Mouse (Mus musculus) hindbrain, embryonic 13.5 days (tissue): Measurements from ENCODE around the gene Heg1. TPM values are rescaled to one million over a fixed set of nuclear protein-coding genes. Genes with fewer than 3 reads are reported as not detected.

Source experiments
- ATAC-seq: fragments of 200-750 bp; cut with Nextera tagmentation; 2 replicates; pipeline ENCODE4 v1.8.0; 2017; ENCODE audit warnings: moderate TSS enrichment; ENCODE audit not compliant: low FRiP score
- H3K27ac ChIP-seq: fragments of 300-500 bp; sonication (generic); 2 replicates; pipeline ENCODE4 v1.5.1; 2015; ENCODE audit warnings: inconsistent platforms, mild to moderate bottlenecking, moderate library complexity
- H3K27me3 ChIP-seq: fragments of 300-500 bp; sonication (generic); 2 replicates; pipeline ENCODE4 v1.6.1; 2015; ENCODE audit warnings: mild to moderate bottlenecking, inconsistent platforms
- H3K36me3 ChIP-seq: fragments of 300-500 bp; sonication (generic); 2 replicates; pipeline ENCODE4 v1.6.1; 2015; ENCODE audit warnings: mild to moderate bottlenecking, inconsistent platforms
- H3K4me1 ChIP-seq: fragments of 300-500 bp; sonication (generic); replicated peaks from 2 replicates; pipeline ENCODE4 v1.6.1; 2015; ENCODE audit warnings: inconsistent platforms
- H3K4me2 ChIP-seq: fragments of 300-500 bp; sonication (generic); 2 replicates; pipeline ENCODE4 v1.6.1; 2015; ENCODE audit warnings: inconsistent platforms, mild to moderate bottlenecking, moderate library complexity
- H3K4me3 ChIP-seq: fragments of 300-500 bp; sonication (generic); 2 replicates; pipeline ENCODE4 v1.5.1; 2015; ENCODE audit warnings: mild to moderate bottlenecking, inconsistent platforms
- H3K9ac ChIP-seq: fragments of 300-500 bp; sonication (generic); 2 replicates; pipeline ENCODE4 v1.6.1; 2015; ENCODE audit warnings: mild to moderate bottlenecking, inconsistent platforms
- H3K9me3 ChIP-seq: fragments of 300-500 bp; sonication (generic); 2 replicates; pipeline ENCODE4 v1.6.1; 2016; ENCODE audit warnings: inconsistent platforms
- WGBS: fragments of 180-500 bp; shearing (Covaris S2); methylation state at CpG from one replicate; pipeline ENCODE4 v1.1.7; 2015; 5-methylcytosine and 5-hydroxymethylcytosine counted together
- polyA plus RNA-seq: library from polyadenylated mRNA; unstranded; fragments of >200 nt; fragmentation: Nextera tagmentation; extraction: Ambion mirVana; gene quantifications from 2 replicates; pipeline ENCODE4 v1.2.1, GENCODE M21; 2015

The Heg1 gene
- polyA plus RNA-seq, 1 experiment from 2014 or later = 10.2 TPM

DNA sequence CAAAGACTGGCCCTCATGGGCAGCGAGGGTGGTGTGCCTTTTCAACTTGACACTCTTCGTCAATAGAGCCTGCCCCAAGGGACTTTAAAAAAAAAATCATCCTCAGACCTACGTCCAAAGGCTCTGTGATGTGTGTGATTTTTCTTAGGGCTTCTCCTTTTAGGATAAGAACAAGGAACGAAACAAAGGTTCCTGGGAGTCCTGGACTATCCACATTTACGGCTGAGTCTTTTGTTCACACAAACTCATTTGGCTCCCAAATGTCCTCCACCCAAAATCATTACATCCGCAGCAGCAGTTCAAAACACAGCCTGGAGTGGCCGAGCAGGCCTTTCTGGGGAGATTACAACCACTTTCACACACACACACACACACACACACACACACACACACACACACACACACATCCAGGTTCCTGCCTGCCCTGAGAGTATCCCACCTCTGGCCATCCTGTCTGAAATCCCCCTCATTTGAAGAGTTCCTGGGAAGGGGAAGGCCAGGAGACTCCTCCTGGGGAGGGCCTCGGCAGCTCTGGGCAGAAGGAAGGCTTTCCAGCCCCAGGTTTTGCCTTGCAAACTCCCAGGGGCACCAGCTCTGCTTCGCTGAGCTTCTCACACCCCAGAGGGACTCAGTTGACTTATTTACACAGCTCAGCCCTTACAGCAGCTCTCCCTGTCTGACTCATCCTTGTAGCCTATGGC, 13.6 kb downstream of the Heg1 start:
- no peak for ATAC-seq
- H3K4me1 ChIP-seq = peaks cover 54% of the 10 kb centered on the region
- WGBS = 35% methylated on average over 9 of the region's 9 CpGs

GRCm38 (mm10) chr16:33698277-33698790, 14.2 kb downstream of the Heg1 start:
- WGBS = 74% methylated on average over 12 of the region's 12 CpGs
- Histone ChIP-seq H3K4me2 (no peak overlapping the region), H3K4me3 (no peak overlapping the region), H3K27me3 (no peaks in the 10 kb centered on the region), H3K9ac (no peak overlapping the region), H3K36me3 (no peaks in the 10 kb centered on the region), H3K9me3 (no peaks in the 10 kb centered on the region), H3K4me1 (peaks cover 48% of the 10 kb centered on the region), H3K27ac (peak overlapping the region; percentile 49)
- ATAC-seq = no peak

More for the DNA sequence above, 13.6 kb downstream of the Heg1 start:
- no peak overlapping the region for H3K4me2 ChIP-seq
- no peaks in the 10 kb centered on the region for H3K9me3 ChIP-seq
- H3K27ac ChIP-seq = peak overlapping the region; percentile 49
- H3K4me3 ChIP-seq = no peak overlapping the region
- no peaks in the 10 kb centered on the region for H3K36me3 ChIP-seq
- 0 out of 2 replicates have a peak overlapping the region, but pooled peaks have one; percentile 7 for H3K9ac ChIP-seq
- H3K27me3 ChIP-seq = no peaks in the 10 kb centered on the region

DNA sequence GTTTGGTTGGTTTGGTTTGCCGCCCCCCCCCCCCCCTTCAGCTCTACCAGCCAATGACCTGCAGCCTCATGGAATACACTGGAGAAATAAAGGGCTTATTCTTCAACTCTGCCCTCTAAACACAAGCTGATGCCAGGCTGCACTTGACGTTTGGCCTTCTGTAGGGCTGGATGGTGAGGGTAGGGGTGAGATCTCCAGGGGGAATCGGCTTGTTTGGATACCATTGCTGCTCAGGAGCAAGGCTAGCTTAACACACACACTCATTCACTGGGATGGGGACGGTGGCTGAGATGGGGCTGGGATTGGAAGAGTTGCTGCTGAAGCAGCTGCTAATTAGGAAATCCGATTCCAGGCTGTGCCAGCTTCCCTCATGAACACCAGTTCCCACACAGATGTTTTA, 16.4 kb downstream of the Heg1 start:
- Histone ChIP-seq H3K9ac (no peak overlapping the region), H3K4me3 (no peak overlapping the region), H3K9me3 (no peaks in the 10 kb centered on the region), H3K36me3 (no peaks in the 10 kb centered on the region), H3K27ac (no peak overlapping the region; the same call in 1 of the 2 replicates), H3K27me3 (no peaks in the 10 kb centered on the region), H3K4me1 (peaks cover 56% of the 10 kb centered on the region), H3K4me2 (no peak overlapping the region)
- WGBS = 71% methylated on average over 5 of the region's 5 CpGs
- no peak for ATAC-seq

- Histone ChIP-seq H3K9me3 (no peaks in the 10 kb centered on the region), H3K4me2 (no peak overlapping the region), H3K4me1 (peaks cover 44% of the 10 kb centered on the region), H3K9ac (no peak overlapping the region), H3K4me3 (no peak overlapping the region), H3K36me3 (no peaks in the 10 kb centered on the region), H3K27ac (no peak overlapping the region), H3K27me3 (no peaks in the 10 kb centered on the region)
- WGBS = 91% methylated on average over 4 of the region's 4 CpGs
- ATAC-seq = no peak
These were observed 17.7 kb downstream of the Heg1 start for GRCm38 (mm10) chr16:33701872-33702271.

DNA sequence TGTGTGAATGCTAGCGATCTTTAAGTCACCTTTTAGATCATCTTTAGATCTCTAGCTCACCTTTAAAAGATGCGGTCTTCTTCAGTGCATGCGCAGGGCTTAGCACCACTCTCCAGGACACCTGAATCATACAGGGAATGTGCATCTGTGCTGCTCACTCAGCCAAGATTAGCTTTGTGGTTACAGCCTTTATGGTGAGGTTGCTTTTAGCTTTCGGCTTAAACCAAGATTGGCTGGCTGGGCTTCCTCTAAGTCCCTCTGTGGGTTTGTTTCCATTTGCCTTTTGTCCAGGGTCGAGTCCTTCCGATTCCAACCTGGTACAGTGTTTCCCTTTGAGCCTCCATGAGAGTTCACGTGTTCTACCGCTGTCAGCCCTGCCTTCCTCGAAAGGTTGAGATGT, 20.1 kb downstream of the Heg1 start:
- no peaks in the 10 kb centered on the region for H3K36me3 ChIP-seq
- H3K9ac ChIP-seq = no peak overlapping the region
- H3K4me1 ChIP-seq = peaks cover 31% of the 10 kb centered on the region
- ATAC-seq = no peak
- H3K4me3 ChIP-seq = no peak overlapping the region
- H3K4me2 ChIP-seq = no peak overlapping the region
- WGBS = 84% methylated on average over 9 of the region's 9 CpGs
- no peaks in the 10 kb centered on the region for H3K27me3 ChIP-seq
- no peak overlapping the region for H3K27ac ChIP-seq
- no peaks in the 10 kb centered on the region for H3K9me3 ChIP-seq

- Histone ChIP-seq H3K4me3 (no peak overlapping the region), H3K36me3 (no peaks in the 10 kb centered on the region), H3K4me2 (no peak overlapping the region), H3K9me3 (no peaks in the 10 kb centered on the region), H3K27ac (no peak overlapping the region), H3K9ac (no peak overlapping the region), H3K27me3 (no peaks in the 10 kb centered on the region), H3K4me1 (peaks cover 26% of the 10 kb centered on the region)
- 35% methylated on average over 6 of the region's 6 CpGs for WGBS
- ATAC-seq = no peak
These were observed 21.1 kb downstream of the Heg1 start for GRCm38 (mm10) chr16:33705258-33705657.

GRCm38 (mm10) chr16:33706111-33706890, 22.1 kb downstream of the Heg1 start:
- Histone ChIP-seq H3K27me3 (no peaks in the 10 kb centered on the region), H3K36me3 (no peaks in the 10 kb centered on the region), H3K4me3 (no peak overlapping the region), H3K4me1 (peaks cover 16% of the 10 kb centered on the region), H3K9me3 (no peaks in the 10 kb centered on the region), H3K27ac (no peak overlapping the region), H3K9ac (no peak overlapping the region), H3K4me2 (no peak overlapping the region)
- 94% methylated on average over 14 of the region's 14 CpGs for WGBS
- ATAC-seq = no peak

DNA sequence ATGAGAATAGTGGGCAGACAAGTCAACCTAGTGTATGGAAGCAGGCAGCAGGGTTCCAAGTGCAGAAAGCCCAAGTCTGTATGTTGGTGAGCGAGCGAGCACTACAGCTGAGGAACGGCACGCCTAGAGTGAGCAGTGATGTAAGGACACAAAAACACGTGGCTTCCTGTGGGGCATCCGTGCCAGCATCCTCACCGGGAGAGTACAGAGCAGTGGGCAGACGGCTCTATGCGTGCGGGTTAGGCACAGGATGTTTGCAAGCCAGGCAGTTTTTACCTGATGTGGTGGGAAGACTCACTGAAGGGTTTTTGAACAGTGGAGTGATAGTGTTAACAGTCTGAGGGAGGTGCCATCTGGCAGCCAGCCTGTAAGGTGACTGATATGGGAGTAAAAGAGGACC, 23.9 kb downstream of the Heg1 start:
- Histone ChIP-seq H3K4me2 (no peak overlapping the region), H3K4me3 (no peak overlapping the region), H3K9me3 (no peaks in the 10 kb centered on the region), H3K27me3 (no peaks in the 10 kb centered on the region), H3K27ac (no peak overlapping the region), H3K36me3 (peaks cover 5% of the 10 kb centered on the region; the same call in 1 of the 2 replicates), H3K9ac (no peak overlapping the region), H3K4me1 (peaks cover 15% of the 10 kb centered on the region)
- WGBS = 93% methylated on average over 10 of the region's 10 CpGs
- no peak for ATAC-seq

DNA sequence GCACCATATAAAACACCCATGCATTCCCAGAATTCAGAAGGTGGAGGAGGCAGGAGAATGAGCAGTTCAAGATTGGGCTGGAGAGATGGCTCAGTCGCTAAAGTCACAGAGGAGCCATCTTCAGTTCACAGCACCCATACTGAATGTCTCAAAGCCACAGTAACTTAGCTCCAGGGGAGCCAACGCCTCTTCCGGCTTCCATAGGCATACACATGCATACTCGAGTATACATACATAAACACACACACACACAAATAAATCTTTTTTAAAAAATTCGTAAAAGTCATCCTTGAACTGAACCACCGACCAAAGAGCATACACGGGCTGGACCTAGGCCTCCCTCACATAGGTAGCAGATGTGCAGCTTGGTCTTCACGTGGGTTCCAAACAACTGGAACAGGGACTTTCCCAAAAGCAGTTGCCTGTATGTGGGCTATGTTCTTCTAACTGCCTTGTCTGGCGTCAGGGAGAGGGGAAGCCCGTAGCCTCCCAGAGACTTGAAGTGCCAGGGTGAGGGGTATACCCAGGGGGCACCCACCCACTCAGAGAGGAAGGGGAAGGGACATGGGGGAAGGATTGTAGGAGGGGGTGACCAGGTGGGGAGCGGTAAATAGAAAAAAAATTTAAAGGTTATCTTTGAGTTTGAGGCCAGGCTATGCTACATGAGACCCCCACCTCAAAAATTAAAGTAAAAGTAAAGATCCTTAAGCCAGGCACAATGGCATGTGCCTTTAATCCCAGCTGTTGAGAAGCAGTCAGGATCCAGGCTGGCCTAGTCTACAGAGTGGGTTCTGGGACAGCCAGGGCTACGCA, 24.6 kb downstream of the Heg1 start:
- peaks cover 15% of the 10 kb centered on the region for H3K4me1 ChIP-seq
- no peak for ATAC-seq
- H3K27me3 ChIP-seq = no peaks in the 10 kb centered on the region
- no peak overlapping the region for H3K27ac ChIP-seq
- H3K4me3 ChIP-seq = no peak overlapping the region
- no peak overlapping the region for H3K4me2 ChIP-seq
- WGBS = 95% methylated on average over 12 of the region's 12 CpGs
- peaks cover 5% of the 10 kb centered on the region; the same call in 1 of the 2 replicates for H3K36me3 ChIP-seq
- H3K9ac ChIP-seq = no peak overlapping the region
- H3K9me3 ChIP-seq = no peaks in the 10 kb centered on the region

GRCm38 (mm10) chr16:33714271-33714670, 30.1 kb downstream of the Heg1 start:
- Histone ChIP-seq H3K4me3 (peak overlapping the region; percentile 12; the same call in 1 of the 2 replicates), H3K9ac (no peak overlapping the region), H3K27me3 (no peaks in the 10 kb centered on the region), H3K36me3 (peaks cover 5% of the 10 kb centered on the region; the same call in 1 of the 2 replicates), H3K4me2 (peak overlapping the region; percentile 26), H3K4me1 (peaks cover 6% of the 10 kb centered on the region), H3K27ac (no peak overlapping the region), H3K9me3 (no peaks in the 10 kb centered on the region)
- no peak for ATAC-seq
- WGBS = 14% methylated on average over 13 of the region's 13 CpGs

GRCm38 (mm10) chr16:33723241-33723640, 39.1 kb downstream of the Heg1 start:
- H3K36me3 ChIP-seq = peaks cover 32% of the 10 kb centered on the region
- H3K4me3 ChIP-seq = no peak overlapping the region
- H3K4me1 ChIP-seq = no peaks in the 10 kb centered on the region
- no peaks in the 10 kb centered on the region for H3K27me3 ChIP-seq
- no peak overlapping the region for H3K27ac ChIP-seq
- no peak overlapping the region for H3K4me2 ChIP-seq
- ATAC-seq = no peak
- 99% methylated on average over 2 of the region's 2 CpGs for WGBS
- H3K9me3 ChIP-seq = 0 out of 2 replicates have a peak, but pooled peaks cover 3% of the 10 kb centered on the region
- H3K9ac ChIP-seq = no peak overlapping the region

- no peak overlapping the region for H3K27ac ChIP-seq
- H3K27me3 ChIP-seq = no peaks in the 10 kb centered on the region
- H3K4me3 ChIP-seq = no peak overlapping the region
- 94% methylated on average over 3 of the region's 3 CpGs for WGBS
- no peak overlapping the region for H3K9ac ChIP-seq
- peaks cover 32% of the 10 kb centered on the region for H3K36me3 ChIP-seq
- H3K9me3 ChIP-seq = 0 out of 2 replicates have a peak, but pooled peaks cover 3% of the 10 kb centered on the region
- no peak for ATAC-seq
- H3K4me2 ChIP-seq = no peak overlapping the region
- no peaks in the 10 kb centered on the region for H3K4me1 ChIP-seq
These were observed 39.8 kb downstream of the Heg1 start for GRCm38 (mm10) chr16:33723983-33724382.
